Mouse (Mus musculus): Measurements from ENCODE around the gene Usp30. TPM values are rescaled to one million over a fixed set of nuclear protein-coding genes. Genes with fewer than 3 reads are reported as not detected.

Usp30 gene
- polyA plus RNA-seq, 1 experiment, result 11.2 TPM

- H3K36me3 ChIP-seq (ENCODE audit: control insufficient read depth, insufficient read depth), result no peaks in the 10 kb centered on the region
- no peak overlapping the region for H3ac ChIP-seq (ENCODE audit: control insufficient read depth, insufficient read length, low read depth)
- no peak overlapping the region for H3K4me3 ChIP-seq (ENCODE audit: insufficient read depth, poor library complexity, severe bottlenecking)
- H3K27me3 ChIP-seq (ENCODE audit: control insufficient read depth, insufficient read depth, insufficient read length), result no peaks in the 10 kb centered on the region
- H3K79me2 ChIP-seq (ENCODE audit: control insufficient read depth, insufficient read depth), result no peaks in the 10 kb centered on the region
- TF ChIP-seq USF1 (IDR thresholded peaks at IDR 0.05; ENCODE audit: low read depth) (no peak), CEBPB (IDR thresholded peaks at IDR 0.05; ENCODE audit: low read depth) (no peak), MYOG (IDR thresholded peaks at IDR 0.05; ENCODE audit: control insufficient read depth, extremely low read depth, insufficient read length) (no peak), CTCF (IDR thresholded peaks at IDR 0.05; ENCODE audit: control insufficient read depth, insufficient read depth, insufficient read length) (no peak), MAX (IDR thresholded peaks at IDR 0.05) (no peak), FOSL1 (IDR thresholded peaks at IDR 0.05; ENCODE audit: insufficient read depth, low read length, poor library complexity, severe bottlenecking) (no peak), MYOD1 (IDR thresholded peaks at IDR 0.05; ENCODE audit: control insufficient read depth, insufficient read length, low read depth) (no peak)
- H3K79me3 ChIP-seq (ENCODE audit: low read depth), result no peaks in the 10 kb centered on the region
Measured at GRCm38 (mm10) chr5:114172936-114173335, 107.7 kb downstream of the Usp30 start.

GRCm38 (mm10) chr5:114173458-114173857, 108.2 kb downstream of the Usp30 start:
- TF ChIP-seq FOSL1 (IDR thresholded peaks at IDR 0.05; ENCODE audit: insufficient read depth, low read length, poor library complexity, severe bottlenecking) (no peak), MAX (IDR thresholded peaks at IDR 0.05) (no peak)
- Histone ChIP-seq H3K4me3 (ENCODE audit: insufficient read depth, poor library complexity, severe bottlenecking) (no peak overlapping the region), H3ac (ENCODE audit: control insufficient read depth, insufficient read length, low read depth) (no peak overlapping the region), H3K36me3 (ENCODE audit: control insufficient read depth, insufficient read depth) (no peaks in the 10 kb centered on the region), H3K27me3 (ENCODE audit: control insufficient read depth, insufficient read depth, insufficient read length) (no peaks in the 10 kb centered on the region), H3K79me3 (ENCODE audit: low read depth) (no peaks in the 10 kb centered on the region), H3K79me2 (ENCODE audit: control insufficient read depth, insufficient read depth) (no peaks in the 10 kb centered on the region)

GRCm38 (mm10) chr5:114173877-114174581, 108.8 kb downstream of the Usp30 start:
- H3ac ChIP-seq (ENCODE audit: control insufficient read depth, insufficient read length, low read depth), result no peak overlapping the region
- no peak overlapping the region for H3K4me3 ChIP-seq (ENCODE audit: insufficient read depth, poor library complexity, severe bottlenecking)
- no peak for TF ChIP-seq USF1 (IDR thresholded peaks at IDR 0.05; ENCODE audit: low read depth)
- TF ChIP-seq CEBPB (IDR thresholded peaks at IDR 0.05; ENCODE audit: low read depth), result no peak
- TF ChIP-seq MAX (IDR thresholded peaks at IDR 0.05), result no peak
- TF ChIP-seq CTCF (IDR thresholded peaks at IDR 0.05; ENCODE audit: control insufficient read depth, insufficient read depth, insufficient read length), result no peak
- no peak for TF ChIP-seq MYOG (IDR thresholded peaks at IDR 0.05; ENCODE audit: control insufficient read depth, extremely low read depth, insufficient read length)
- no peak for TF ChIP-seq MYOD1 (IDR thresholded peaks at IDR 0.05; ENCODE audit: control insufficient read depth, insufficient read length, low read depth)
- TF ChIP-seq FOSL1 (IDR thresholded peaks at IDR 0.05; ENCODE audit: insufficient read depth, low read length, poor library complexity, severe bottlenecking), result no peak
- no peaks in the 10 kb centered on the region for H3K27me3 ChIP-seq (ENCODE audit: control insufficient read depth, insufficient read depth, insufficient read length)
- H3K79me2 ChIP-seq (ENCODE audit: control insufficient read depth, insufficient read depth), result no peaks in the 10 kb centered on the region
- no peaks in the 10 kb centered on the region for H3K79me3 ChIP-seq (ENCODE audit: low read depth)
- H3K36me3 ChIP-seq (ENCODE audit: control insufficient read depth, insufficient read depth), result no peaks in the 10 kb centered on the region

Other genes with a start within 250 kb of the Usp30 start
- gene Selplg, start 232.8 kb upstream of the Usp30 start, polyA plus RNA-seq (2012; fragmentation: generic; extraction: Trizol), result 0.06 TPM
- 156 TPM for gene Coro1c, start 156.7 kb upstream of the Usp30 start, polyA plus RNA-seq (2012; fragmentation: generic; extraction: Trizol)
- 3.7 TPM for gene Ssh1, start 71.6 kb upstream of the Usp30 start, polyA plus RNA-seq (2012; fragmentation: generic; extraction: Trizol)
- gene Dao, start 61.8 kb upstream of the Usp30 start, polyA plus RNA-seq (2012; fragmentation: generic; extraction: Trizol), result not detected
- gene Svop, start 26.1 kb downstream of the Usp30 start, polyA plus RNA-seq (2012; fragmentation: generic; extraction: Trizol), result 0.04 TPM
- gene Alkbh2, start 62.8 kb downstream of the Usp30 start, polyA plus RNA-seq (2012; fragmentation: generic; extraction: Trizol), result 5.2 TPM
- gene Ung, start 64.9 kb downstream of the Usp30 start, polyA plus RNA-seq (2012; fragmentation: generic; extraction: Trizol), result 13.7 TPM
- gene Acacb, start 81.1 kb downstream of the Usp30 start, polyA plus RNA-seq (2012; fragmentation: generic; extraction: Trizol), result 0.26 TPM
- not detected for gene Foxn4, start 208.3 kb downstream of the Usp30 start, polyA plus RNA-seq (2012; fragmentation: generic; extraction: Trizol)
- gene Myo1h, start 223.7 kb downstream of the Usp30 start, polyA plus RNA-seq (2012; fragmentation: generic; extraction: Trizol), result 2.2 TPM

Data from C2C12 (cell line).